Comparison of ENCODE assay signal across 11 mouse cellular contexts in genomic region chr7:35230333-35230732, GRCm38 (mm10). TPM values are rescaled to one million over a fixed set of nuclear protein-coding genes. Genes with fewer than 3 reads are reported as not detected.
DNase-seq lines count a peak whose midpoint lies in the region; ATAC-seq and TF ChIP-seq lines count a peak whose summit lies in the region.
"Had no signal": no experiment of that assay in that cellular context is flagged by ENCODE, and none has a peak within 500 bp of the region (broad histone marks: within the 10 kb centered on the region; RNA-seq: fewer than 3 reads in every experiment).

No protein-coding gene starts in this region.

- peak; percentile 35 for DNase-seq in forebrain, postnatal 0 days
- DNase-seq in lung, postnatal 0 days (ENCODE audit: low spot score) = peak; percentile 9
- no peak for DNase-seq in lung, postnatal 10 days
- DNase-seq in ZHBTc4 (ENCODE audit: low read depth, low spot score) = peak; percentile 70
- peak; percentile 46 for DNase-seq in naive thymus-derived CD4-positive, alpha-beta T cell, adult 2 months (ENCODE audit: low read depth)
- no peak for DNase-seq in spleen, adult 18-20 months
- DNase-seq in urinary bladder, postnatal 25 days (ENCODE audit: low spot score) = no peak
- DNase-seq: kidney, adult 11 months had no signal

- H3K9me3 ChIP-seq in forebrain, postnatal 0 days (ENCODE audit: low read length) = no peaks in the 10 kb centered on the region
- H3K9me3 ChIP-seq in forebrain, embryonic 16.5 days (ENCODE audit: control insufficient read depth, low read length) = peaks cover 2% of the 10 kb centered on the region; the same call in 1 of the 2 replicates
- H3K9me3 ChIP-seq in lung, postnatal 0 days (ENCODE audit: low read length) = peaks cover 4% of the 10 kb centered on the region; the same call in 1 of the 2 replicates

- peak; percentile 63 for TF ChIP-seq CTCF in forebrain, postnatal 0 days (IDR thresholded peaks at IDR 0.05; ENCODE audit: low read depth)
- peak; percentile 38 for TF ChIP-seq CTCF in lung, postnatal 0 days (IDR thresholded peaks at IDR 0.05)

- no peak for TF ChIP-seq EP300 in lung, postnatal 0 days (IDR thresholded peaks at IDR 0.05)

- no peak overlapping the region for H3K4me2 ChIP-seq in forebrain, postnatal 0 days (ENCODE audit: low read depth)
- no peak overlapping the region for H3K4me2 ChIP-seq in forebrain, embryonic 16.5 days (ENCODE audit: low read length)
- no peak overlapping the region for H3K4me2 ChIP-seq in lung, postnatal 0 days (replicated peaks; ENCODE audit: low read depth, low read length)

- H3K27ac ChIP-seq in forebrain, postnatal 0 days (ENCODE audit: low read depth, low read length) = no peak overlapping the region
- no peak overlapping the region for H3K27ac ChIP-seq in forebrain, embryonic 16.5 days (ENCODE audit: low read length)
- H3K27ac ChIP-seq in lung, postnatal 0 days (ENCODE audit: low read length) = no peak overlapping the region

- no peaks in the 10 kb centered on the region for H3K27me3 ChIP-seq in forebrain, postnatal 0 days (ENCODE audit: insufficient read depth, low read length)
- H3K27me3 ChIP-seq in forebrain, embryonic 16.5 days (replicated peaks; ENCODE audit: control insufficient read depth, insufficient read depth, low read length) = no peaks in the 10 kb centered on the region
- H3K27me3 ChIP-seq in lung, postnatal 0 days (replicated peaks; ENCODE audit: insufficient read depth, low read length) = no peaks in the 10 kb centered on the region

- no peak overlapping the region for H3K4me3 ChIP-seq in forebrain, postnatal 0 days (ENCODE audit: low read depth, low read length)
- no peak overlapping the region for H3K4me3 ChIP-seq in forebrain, embryonic 16.5 days (replicated peaks; ENCODE audit: low read length)
- H3K4me3 ChIP-seq in lung, postnatal 0 days (ENCODE audit: low read depth, low read length) = no peak overlapping the region
- H3K4me3 ChIP-seq: erythroblast, embryonic 14.5 days had no signal

- H3K9ac ChIP-seq in forebrain, postnatal 0 days = no peak overlapping the region
- no peak overlapping the region for H3K9ac ChIP-seq in forebrain, embryonic 16.5 days (replicated peaks; ENCODE audit: low read depth, low read length)
- H3K9ac ChIP-seq in lung, postnatal 0 days (replicated peaks; ENCODE audit: low read depth) = no peak overlapping the region

- no peak for ATAC-seq in forebrain, postnatal 0 days
- no peak for ATAC-seq in forebrain, embryonic 16.5 days
- no peak for ATAC-seq in lung, postnatal 0 days

- H3K4me1 ChIP-seq in forebrain, postnatal 0 days (ENCODE audit: insufficient read depth) = no peaks in the 10 kb centered on the region
- H3K4me1 ChIP-seq in forebrain, embryonic 16.5 days (replicated peaks; ENCODE audit: control insufficient read depth, insufficient read depth, low read length) = peaks cover 3% of the 10 kb centered on the region
- H3K4me1 ChIP-seq in lung, postnatal 0 days (ENCODE audit: insufficient read depth, low read depth, low read length) = no peaks in the 10 kb centered on the region

- 58% methylated on average over 3 of the region's 3 CpGs for WGBS in forebrain, postnatal 0 days
- 72% methylated on average over 3 of the region's 3 CpGs for WGBS in forebrain, embryonic 16.5 days
- 69% methylated on average over 3 of the region's 3 CpGs for WGBS in lung, postnatal 0 days

- H3K36me3 ChIP-seq in forebrain, postnatal 0 days (ENCODE audit: insufficient read depth) = no peaks in the 10 kb centered on the region
- no peaks in the 10 kb centered on the region for H3K36me3 ChIP-seq in forebrain, embryonic 16.5 days (ENCODE audit: control insufficient read depth, insufficient read depth)
- no peaks in the 10 kb centered on the region for H3K36me3 ChIP-seq in lung, postnatal 0 days (ENCODE audit: insufficient read depth, low read length)

RNA-seq across cellular contexts. Expression of gene Lrp3, which starts 15.0 kb away (rescaled TPM):
- total RNA-seq in forebrain, postnatal 0 days (2014; rRNA removed) = 109 and 122 TPM in 2 replicates
- polyA plus RNA-seq in forebrain, postnatal 0 days (2015; fragmentation: Nextera tagmentation; extraction: Ambion mirVana) = 20.9 and 22.1 TPM in 2 replicates
- 20.3 and 27.3 TPM in 2 replicates for polyA plus RNA-seq in forebrain, embryonic 16.5 days (2015; fragmentation: Nextera tagmentation; extraction: Ambion mirVana)
- polyA plus RNA-seq in lung, postnatal 0 days (2015; fragmentation: Nextera tagmentation; extraction: Ambion mirVana) = 6.6 and 8.5 TPM in 2 replicates
- total RNA-seq: neutrophil, adult 5-6 weeks had no signal

RNA-seq across cellular contexts. Expression of gene Slc7a10, which starts 44.1 kb away (rescaled TPM):
- total RNA-seq in forebrain, postnatal 0 days (2014; rRNA removed) = 12.3 and 12.7 TPM in 2 replicates
- polyA plus RNA-seq in forebrain, postnatal 0 days (2015; fragmentation: Nextera tagmentation; extraction: Ambion mirVana) = 8.0 and 15.2 TPM in 2 replicates
- polyA plus RNA-seq in forebrain, embryonic 16.5 days (2015; fragmentation: Nextera tagmentation; extraction: Ambion mirVana) = 6.3 and 7.3 TPM in 2 replicates
- polyA plus RNA-seq in lung, postnatal 0 days (2015; fragmentation: Nextera tagmentation; extraction: Ambion mirVana) = 20.1 and 21.7 TPM in 2 replicates
- total RNA-seq: neutrophil, adult 5-6 weeks had no signal
- polyA plus RNA-seq: erythroblast, embryonic 14.5 days had no signal

Comparison
In these comparisons a context has a peak if more than half of its experiments do, and no peak if none do; other contexts are left out.
1. DNase-seq: peak in forebrain, postnatal 0 days (single experiment), lung, postnatal 0 days (single experiment), ZHBTc4 (single experiment) and naive thymus-derived CD4-positive, alpha-beta T cell, adult 2 months (single experiment); none in lung, postnatal 10 days (single experiment), spleen, adult 18-20 months (0 of 2) and urinary bladder, postnatal 25 days (single experiment).